Mouse (Mus musculus): ENCODE measurements at regions not wholly inside any gene's neighbourhood (a gene's known extent, or its start where the extent isn't known, plus 50 kb on each side); places are given as distances from the start of the nearest gene placed in this dataset.

DNA sequence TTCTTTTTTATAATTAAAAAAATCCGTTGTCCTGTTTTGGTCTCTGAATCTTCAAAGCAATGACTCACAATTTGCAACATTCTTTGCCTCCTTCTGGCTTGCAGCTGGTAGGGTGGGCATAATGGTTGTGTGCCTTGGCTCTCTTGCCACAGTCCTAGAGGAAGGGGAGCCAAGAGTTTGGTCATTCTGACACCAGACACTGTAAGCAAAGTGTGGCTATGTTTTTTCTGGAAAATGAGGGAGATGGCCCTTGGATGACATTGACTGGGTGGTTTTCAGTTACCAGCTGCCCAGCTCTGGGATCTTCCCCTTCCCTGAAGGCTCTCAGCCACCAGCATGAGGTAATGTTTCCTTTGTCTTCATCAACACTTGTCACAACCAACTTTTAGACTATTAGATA lies 833.2 kb downstream of the Efnb2 start:
- Histone ChIP-seq H3K36me3 (ENCODE audit: control insufficient read depth, insufficient read depth, low read length) (no peaks in the 10 kb centered on the region), H3K4me1 (ENCODE audit: control insufficient read depth, insufficient read depth, insufficient read length) (no peaks in the 10 kb centered on the region), H3K4me3 (ENCODE audit: extremely low read depth, insufficient read depth, insufficient read length) (no peak overlapping the region), H3K27ac (ENCODE audit: insufficient read depth, low read length) (no peak overlapping the region), H3K27me3 (ENCODE audit: control insufficient read depth, insufficient read depth, low read length) (no peaks in the 10 kb centered on the region)
- no peak for DNase-seq (ENCODE audit: low read depth in 1 of 2, low spot score in 2 of 2)
- TF ChIP-seq POLR2A (IDR thresholded peaks at IDR 0.05; ENCODE audit: low read depth, low read length) = no peak
- no peak for TF ChIP-seq CTCF (IDR thresholded peaks at IDR 0.05; ENCODE audit: extremely low read depth, insufficient read depth, insufficient read length, insufficient replicate concordance)
- 69% methylated on average over 1 of the region's 1 CpGs for WGBS

GRCm38 (mm10) chr8:7808395-7808794 lies 852.6 kb downstream of the Efnb2 start:
- H3K27ac ChIP-seq (ENCODE audit: insufficient read depth, low read length) = no peak overlapping the region
- H3K4me3 ChIP-seq (ENCODE audit: extremely low read depth, insufficient read depth, insufficient read length) = no peak overlapping the region
- TF ChIP-seq CTCF (IDR thresholded peaks at IDR 0.05; ENCODE audit: extremely low read depth, insufficient read depth, insufficient read length, insufficient replicate concordance) (no peak), POLR2A (IDR thresholded peaks at IDR 0.05; ENCODE audit: low read depth, low read length) (no peak)
- no peaks in the 10 kb centered on the region for H3K36me3 ChIP-seq (ENCODE audit: control insufficient read depth, insufficient read depth, low read length)
- no peak for DNase-seq (ENCODE audit: low read depth in 1 of 2, low spot score in 2 of 2)
- no peaks in the 10 kb centered on the region for H3K27me3 ChIP-seq (ENCODE audit: control insufficient read depth, insufficient read depth, low read length)
- no peaks in the 10 kb centered on the region for H3K4me1 ChIP-seq (ENCODE audit: control insufficient read depth, insufficient read depth, insufficient read length)
- WGBS = 89% methylated on average over 1 of the region's 1 CpGs

DNA sequence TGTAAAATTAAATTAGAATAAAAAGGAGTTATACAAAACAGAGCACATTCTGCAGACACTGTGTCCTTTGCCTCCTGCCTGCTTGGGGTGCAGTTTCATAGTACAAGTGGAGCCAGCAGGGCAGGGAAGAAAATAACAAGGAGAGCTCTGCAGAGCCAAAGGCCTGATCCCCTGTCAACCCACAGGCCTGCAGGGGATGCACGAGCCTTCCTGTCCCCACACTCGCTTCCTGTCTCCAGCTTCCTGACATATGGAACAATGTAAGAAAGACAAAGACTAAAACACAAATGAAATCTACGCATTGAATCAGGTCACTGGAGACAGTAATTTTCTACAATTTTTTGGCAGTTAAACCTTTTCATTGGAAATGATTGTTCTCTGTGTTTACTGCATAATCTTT lies 861.8 kb downstream of the Efnb2 start:
- no peak overlapping the region for H3K4me3 ChIP-seq (ENCODE audit: extremely low read depth, insufficient read depth, insufficient read length)
- H3K4me1 ChIP-seq (ENCODE audit: control insufficient read depth, insufficient read depth, insufficient read length) = no peaks in the 10 kb centered on the region
- no peak for DNase-seq (ENCODE audit: low read depth in 1 of 2, low spot score in 2 of 2)
- H3K36me3 ChIP-seq (ENCODE audit: control insufficient read depth, insufficient read depth, low read length) = no peaks in the 10 kb centered on the region
- TF ChIP-seq CTCF (IDR thresholded peaks at IDR 0.05; ENCODE audit: extremely low read depth, insufficient read depth, insufficient read length, insufficient replicate concordance) = no peak
- TF ChIP-seq POLR2A (IDR thresholded peaks at IDR 0.05; ENCODE audit: low read depth, low read length) = no peak
- H3K27me3 ChIP-seq (ENCODE audit: control insufficient read depth, insufficient read depth, low read length) = no peaks in the 10 kb centered on the region
- H3K27ac ChIP-seq (ENCODE audit: insufficient read depth, low read length) = no peak overlapping the region
- 57% methylated on average over 3 of the region's 3 CpGs for WGBS

DNA sequence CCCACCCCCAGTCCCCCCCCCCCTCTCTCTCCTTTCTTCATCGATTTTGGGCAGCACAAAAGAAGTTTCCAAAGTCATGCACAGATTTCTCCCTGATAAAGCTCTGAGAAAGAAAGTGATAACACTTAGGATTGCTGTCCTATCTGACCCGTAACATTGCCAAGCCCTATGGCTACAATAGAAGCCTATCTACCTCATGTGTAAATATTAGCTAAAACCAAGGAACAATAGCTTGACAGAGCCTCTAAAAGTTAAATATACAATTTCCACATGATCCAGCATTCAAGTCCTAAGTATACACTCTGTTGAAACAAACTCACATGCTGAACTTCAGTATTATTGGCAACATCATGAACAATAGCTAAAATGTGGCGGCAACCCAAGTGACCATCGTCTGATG lies 864.9 kb downstream of the Efnb2 start:
- Histone ChIP-seq H3K4me1 (ENCODE audit: control insufficient read depth, insufficient read depth, insufficient read length) (no peaks in the 10 kb centered on the region), H3K27ac (ENCODE audit: insufficient read depth, low read length) (no peak overlapping the region), H3K27me3 (ENCODE audit: control insufficient read depth, insufficient read depth, low read length) (no peaks in the 10 kb centered on the region), H3K4me3 (ENCODE audit: extremely low read depth, insufficient read depth, insufficient read length) (no peak overlapping the region), H3K36me3 (ENCODE audit: control insufficient read depth, insufficient read depth, low read length) (no peaks in the 10 kb centered on the region)
- 80% methylated on average over 4 of the region's 4 CpGs for WGBS
- DNase-seq (ENCODE audit: low read depth in 1 of 2, low spot score in 2 of 2) = no peak
- no peak for TF ChIP-seq POLR2A (IDR thresholded peaks at IDR 0.05; ENCODE audit: low read depth, low read length)
- TF ChIP-seq CTCF (IDR thresholded peaks at IDR 0.05; ENCODE audit: extremely low read depth, insufficient read depth, insufficient read length, insufficient replicate concordance) = no peak

DNA sequence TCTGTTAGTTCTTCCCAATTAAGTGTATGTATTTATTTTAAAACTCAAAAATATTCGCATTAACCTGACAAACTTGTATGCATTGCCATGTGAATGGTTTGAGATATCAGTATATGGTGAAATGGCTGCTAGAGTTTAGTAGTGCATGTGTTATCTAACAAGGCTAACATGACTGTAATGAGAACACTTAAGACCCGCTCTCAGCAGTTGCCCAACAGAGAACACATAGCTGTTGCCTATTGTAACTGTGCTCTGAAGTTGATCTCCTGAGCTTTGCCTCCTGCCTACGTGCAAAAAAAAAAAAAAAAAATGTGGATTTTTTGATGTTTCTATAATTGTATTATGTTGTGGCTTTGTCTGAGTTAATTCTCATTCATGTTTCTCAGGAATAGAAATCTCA lies 897.2 kb downstream of the Efnb2 start:
- no peak for DNase-seq (ENCODE audit: low read depth in 1 of 2, low spot score in 2 of 2)
- H3K27ac ChIP-seq (ENCODE audit: insufficient read depth, low read length) = no peak overlapping the region
- no peak overlapping the region for H3K4me3 ChIP-seq (ENCODE audit: extremely low read depth, insufficient read depth, insufficient read length)
- H3K4me1 ChIP-seq (ENCODE audit: control insufficient read depth, insufficient read depth, insufficient read length) = no peaks in the 10 kb centered on the region
- 84% methylated on average over 3 of the region's 3 CpGs for WGBS
- no peaks in the 10 kb centered on the region for H3K36me3 ChIP-seq (ENCODE audit: control insufficient read depth, insufficient read depth, low read length)
- TF ChIP-seq POLR2A (IDR thresholded peaks at IDR 0.05; ENCODE audit: low read depth, low read length) (no peak), CTCF (IDR thresholded peaks at IDR 0.05; ENCODE audit: extremely low read depth, insufficient read depth, insufficient read length, insufficient replicate concordance) (no peak)
- no peaks in the 10 kb centered on the region for H3K27me3 ChIP-seq (ENCODE audit: control insufficient read depth, insufficient read depth, low read length)

DNA sequence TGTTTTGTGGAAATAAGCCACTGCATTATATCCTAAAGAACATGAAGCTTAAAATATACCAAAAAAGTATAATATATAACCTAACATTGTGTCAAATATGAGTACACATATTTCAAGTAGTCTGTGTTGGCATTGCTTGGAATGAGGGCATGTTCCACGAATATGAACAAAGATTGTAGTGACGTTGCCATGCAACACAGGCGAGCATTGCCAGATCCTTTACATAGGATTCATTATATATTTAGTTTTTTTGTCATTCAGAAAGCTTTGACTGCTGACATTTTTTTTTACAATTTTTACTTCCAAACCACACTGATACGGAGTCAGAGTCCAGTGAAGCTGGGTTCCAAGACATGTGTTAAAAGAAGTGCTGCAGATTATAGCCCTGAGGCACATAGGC lies 900.1 kb downstream of the Efnb2 start:
- Histone ChIP-seq H3K4me1 (ENCODE audit: control insufficient read depth, insufficient read depth, insufficient read length) (no peaks in the 10 kb centered on the region), H3K36me3 (ENCODE audit: control insufficient read depth, insufficient read depth, low read length) (no peaks in the 10 kb centered on the region), H3K27me3 (ENCODE audit: control insufficient read depth, insufficient read depth, low read length) (no peaks in the 10 kb centered on the region), H3K27ac (ENCODE audit: insufficient read depth, low read length) (no peak overlapping the region), H3K4me3 (ENCODE audit: extremely low read depth, insufficient read depth, insufficient read length) (no peak overlapping the region)
- TF ChIP-seq CTCF (IDR thresholded peaks at IDR 0.05; ENCODE audit: extremely low read depth, insufficient read depth, insufficient read length, insufficient replicate concordance) = no peak
- TF ChIP-seq POLR2A (IDR thresholded peaks at IDR 0.05; ENCODE audit: low read depth, low read length) = no peak
- no peak for DNase-seq (ENCODE audit: low read depth in 1 of 2, low spot score in 2 of 2)
- WGBS = 85% methylated on average over 4 of the region's 4 CpGs

GRCm38 (mm10) chr8:7732726-7733125 lies 928.3 kb downstream of the Efnb2 start:
- H3K27me3 ChIP-seq (ENCODE audit: control insufficient read depth, insufficient read depth, low read length) = no peaks in the 10 kb centered on the region
- no peaks in the 10 kb centered on the region for H3K36me3 ChIP-seq (ENCODE audit: control insufficient read depth, insufficient read depth, low read length)
- no peak overlapping the region for H3K4me3 ChIP-seq (ENCODE audit: extremely low read depth, insufficient read depth, insufficient read length)
- 84% methylated on average over 2 of the region's 2 CpGs for WGBS
- H3K4me1 ChIP-seq (ENCODE audit: control insufficient read depth, insufficient read depth, insufficient read length) = no peaks in the 10 kb centered on the region
- no peak overlapping the region for H3K27ac ChIP-seq (ENCODE audit: insufficient read depth, low read length)
- TF ChIP-seq CTCF (IDR thresholded peaks at IDR 0.05; ENCODE audit: extremely low read depth, insufficient read depth, insufficient read length, insufficient replicate concordance) (no peak), POLR2A (IDR thresholded peaks at IDR 0.05; ENCODE audit: low read depth, low read length) (no peak)
- DNase-seq (ENCODE audit: low read depth in 1 of 2, low spot score in 2 of 2) = no peak
